Mouse (Mus musculus): ENCODE data around the gene 4933421I07Rik. TPM values are rescaled to one million over a fixed set of nuclear protein-coding genes. Genes with fewer than 3 reads are reported as not detected.

4933421I07Rik gene
- polyA plus RNA-seq (2015; fragmentation: Nextera tagmentation; extraction: Ambion mirVana), result not detected in 2 replicates

DNA sequence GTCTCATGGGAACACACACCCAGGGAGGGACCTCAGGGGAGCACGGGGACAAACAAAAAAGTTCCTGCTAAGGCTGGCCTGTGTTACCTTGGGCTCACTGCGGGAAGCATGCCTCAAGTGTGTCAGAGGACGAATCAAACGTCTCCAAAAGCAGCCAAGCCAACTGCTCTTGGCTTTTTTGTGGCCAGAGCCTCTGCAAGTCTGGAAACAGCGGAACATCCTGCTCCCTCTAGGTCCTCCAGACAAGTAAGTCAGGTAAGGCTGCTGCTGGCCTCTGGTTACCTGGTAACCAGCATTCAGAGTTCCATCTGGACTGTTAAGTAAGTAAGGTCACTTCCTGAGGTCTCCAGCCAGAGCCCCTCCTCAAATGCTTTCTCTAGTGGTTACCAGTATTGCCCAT is at the start of gene 4933421I07Rik:
4933421I07Rik (minus strand) TSS at position 271 of the 400 bp plus-strand sequence.
- Histone ChIP-seq H3K27me3 (no peaks in the 10 kb centered on the region), H3K9me3 (peaks cover 61% of the 10 kb centered on the region), H3K27ac (no peak within 1 kb of the TSS), H3K9ac (replicated peaks) (no peak within 1 kb of the TSS), H3K36me3 (no peaks in the 10 kb centered on the region), H3K4me2 (replicated peaks) (no peak within 1 kb of the TSS), H3K4me3 (replicated peaks) (no peak within 1 kb of the TSS), H3K4me1 (replicated peaks) (no peaks in the 10 kb centered on the region)
- WGBS, result 71% methylated on average over 5 of the region's 5 CpGs
- no peak for ATAC-seq

DNA sequence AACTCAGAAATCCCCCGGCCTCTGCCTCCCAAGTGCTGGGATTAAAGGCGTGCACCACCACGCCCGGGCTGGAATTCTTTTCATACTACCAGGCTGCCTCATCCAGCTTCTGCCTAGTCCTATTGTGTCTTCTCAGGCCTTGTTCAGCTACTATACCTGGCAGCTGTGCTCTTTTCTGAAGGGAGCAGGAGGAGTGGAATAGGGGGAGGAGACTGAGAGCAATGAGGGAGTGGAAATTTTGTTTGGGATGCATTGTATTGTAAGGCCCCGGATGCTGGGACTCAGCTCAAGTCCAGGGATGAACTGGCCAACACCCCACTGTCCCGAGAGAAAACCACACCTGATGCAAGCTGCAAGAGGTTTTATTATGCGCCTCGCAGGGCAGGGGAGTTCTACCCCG is 49.4 kb upstream of the 4933421I07Rik start:
- Histone ChIP-seq H3K4me2 (replicated peaks) (no peak overlapping the region), H3K4me3 (replicated peaks) (no peak overlapping the region), H3K36me3 (peaks cover 59% of the 10 kb centered on the region), H3K27me3 (no peaks in the 10 kb centered on the region), H3K9ac (replicated peaks) (no peak overlapping the region), H3K9me3 (peaks cover 46% of the 10 kb centered on the region), H3K27ac (no peak overlapping the region), H3K4me1 (replicated peaks) (no peaks in the 10 kb centered on the region)
- no peak for ATAC-seq
- 96% methylated on average over 9 of the region's 9 CpGs for WGBS

DNA sequence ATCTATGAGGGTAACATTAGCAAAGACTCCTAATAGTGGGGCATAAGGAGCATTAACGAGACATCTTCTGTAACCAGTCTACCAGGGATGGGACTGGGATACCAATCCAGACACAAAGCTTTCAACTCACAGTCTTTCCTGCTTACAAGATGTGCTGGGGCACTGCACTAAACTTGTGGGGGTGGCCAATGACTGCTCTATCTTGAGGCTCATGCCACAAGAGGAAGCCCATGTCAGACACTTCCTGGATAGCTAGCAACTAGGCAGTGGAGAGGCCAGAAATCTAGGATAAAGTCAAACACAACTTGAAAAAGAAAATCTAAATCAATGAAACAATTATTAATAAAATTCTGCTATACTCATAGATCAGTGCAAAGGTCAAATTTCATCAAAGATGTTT is 48.3 kb upstream of the 4933421I07Rik start:
- no peaks in the 10 kb centered on the region for H3K4me1 ChIP-seq (replicated peaks)
- no peak for ATAC-seq
- no peaks in the 10 kb centered on the region for H3K27me3 ChIP-seq
- H3K36me3 ChIP-seq, result peaks cover 55% of the 10 kb centered on the region
- H3K4me2 ChIP-seq (replicated peaks), result no peak overlapping the region
- 96% methylated on average over 1 of the region's 1 CpGs for WGBS
- H3K9me3 ChIP-seq, result peaks cover 46% of the 10 kb centered on the region
- no peak overlapping the region for H3K9ac ChIP-seq (replicated peaks)
- no peak overlapping the region for H3K27ac ChIP-seq
- no peak overlapping the region for H3K4me3 ChIP-seq (replicated peaks)

DNA sequence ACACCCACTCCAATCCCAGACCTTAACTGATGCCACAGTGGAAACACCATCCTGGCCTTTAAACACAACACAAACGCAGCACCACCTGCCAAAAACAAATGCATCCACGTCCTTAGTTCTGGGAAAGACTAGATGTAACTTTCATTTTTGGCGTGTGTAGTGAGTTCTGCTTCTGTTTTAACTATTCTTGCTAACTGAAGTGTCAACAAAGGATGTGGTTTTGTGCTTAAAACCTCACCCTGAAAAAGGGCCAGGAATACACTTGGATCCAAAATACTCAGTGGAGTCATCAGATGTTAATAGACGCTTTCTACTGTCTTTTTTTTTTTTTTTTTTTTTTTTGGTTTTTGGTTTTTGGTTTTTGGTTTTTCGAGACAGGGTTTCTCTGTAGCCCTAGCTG is 42.9 kb upstream of the 4933421I07Rik start:
- peaks cover 55% of the 10 kb centered on the region for H3K36me3 ChIP-seq
- WGBS, result 91% methylated on average over 5 of the region's 5 CpGs

GRCm38 (mm10) chr7:42490358-42490757 is 42.4 kb upstream of the 4933421I07Rik start:
- ATAC-seq, result no peak
- Histone ChIP-seq H3K9ac (replicated peaks) (no peak overlapping the region), H3K4me2 (replicated peaks) (no peak overlapping the region), H3K27ac (no peak overlapping the region), H3K36me3 (peaks cover 56% of the 10 kb centered on the region), H3K9me3 (peaks cover 23% of the 10 kb centered on the region), H3K27me3 (no peaks in the 10 kb centered on the region), H3K4me3 (replicated peaks) (no peak overlapping the region), H3K4me1 (replicated peaks) (no peaks in the 10 kb centered on the region)
- whole genome bisulfite sequencing, result 97% methylated on average over 4 of the region's 4 CpGs

More for the DNA sequence above, 42.9 kb upstream of the 4933421I07Rik start:
- Histone ChIP-seq H3K4me3 (replicated peaks) (no peak overlapping the region), H3K27me3 (no peaks in the 10 kb centered on the region), H3K9me3 (peaks cover 25% of the 10 kb centered on the region), H3K4me2 (replicated peaks) (no peak overlapping the region), H3K9ac (replicated peaks) (no peak overlapping the region), H3K4me1 (replicated peaks) (no peaks in the 10 kb centered on the region), H3K27ac (no peak overlapping the region)
- ATAC-seq, result no peak

DNA sequence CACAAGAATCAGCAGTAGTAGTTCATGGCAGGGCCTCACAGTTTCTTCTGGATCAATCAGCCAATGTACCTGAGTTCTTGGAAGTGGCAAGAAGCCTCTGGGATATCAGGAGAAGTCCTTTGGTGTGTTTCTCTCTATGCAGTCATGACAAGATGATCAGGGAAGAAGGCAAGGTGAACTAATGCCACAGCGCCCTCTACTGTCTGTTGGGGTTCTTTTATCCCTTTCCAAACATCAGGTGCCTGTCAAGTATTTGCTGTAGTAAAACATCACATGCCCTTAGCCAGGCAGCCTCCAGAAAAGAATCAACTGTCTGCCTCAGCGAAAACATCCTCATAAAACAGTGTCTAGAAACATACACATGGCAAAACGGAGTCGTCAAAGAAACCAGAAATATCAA is 6.7 kb upstream of the 4933421I07Rik start:
- WGBS, result 67% methylated on average over 4 of the region's 4 CpGs

DNA sequence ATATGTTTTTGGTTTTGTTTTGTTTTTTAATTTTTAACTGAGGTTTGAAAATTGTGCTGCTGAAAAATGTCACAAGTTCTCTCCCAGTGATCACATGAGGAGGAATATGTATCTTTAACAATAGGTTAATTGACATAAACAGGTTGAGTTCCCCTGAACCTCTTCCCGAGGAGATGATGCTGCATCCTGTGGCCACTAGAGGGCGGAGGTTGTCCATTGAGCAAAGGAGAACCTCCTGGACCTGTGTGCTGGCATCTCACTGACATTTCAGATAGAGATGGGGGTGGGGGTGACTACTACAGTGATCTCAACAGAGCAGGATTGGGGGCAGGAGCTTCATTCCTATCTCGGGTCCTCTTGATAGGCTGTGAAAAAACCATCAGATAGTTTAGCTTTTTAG is 2.7 kb upstream of the 4933421I07Rik start:
- Histone ChIP-seq H3K27ac (no peak overlapping the region), H3K9ac (replicated peaks) (no peak overlapping the region), H3K4me1 (replicated peaks) (no peaks in the 10 kb centered on the region), H3K4me3 (replicated peaks) (no peak overlapping the region), H3K36me3 (no peaks in the 10 kb centered on the region), H3K9me3 (peaks cover 61% of the 10 kb centered on the region), H3K27me3 (no peaks in the 10 kb centered on the region), H3K4me2 (replicated peaks) (no peak overlapping the region)
- ATAC-seq, result no peak
- 48% methylated on average over 3 of the region's 3 CpGs for WGBS

More for the DNA sequence above, 6.7 kb upstream of the 4933421I07Rik start:
- Histone ChIP-seq H3K4me3 (replicated peaks) (no peak overlapping the region), H3K36me3 (no peaks in the 10 kb centered on the region), H3K9ac (replicated peaks) (no peak overlapping the region), H3K4me2 (replicated peaks) (no peak overlapping the region), H3K9me3 (peaks cover 32% of the 10 kb centered on the region), H3K27ac (no peak overlapping the region), H3K4me1 (replicated peaks) (no peaks in the 10 kb centered on the region), H3K27me3 (no peaks in the 10 kb centered on the region)
- ATAC-seq, result no peak

DNA sequence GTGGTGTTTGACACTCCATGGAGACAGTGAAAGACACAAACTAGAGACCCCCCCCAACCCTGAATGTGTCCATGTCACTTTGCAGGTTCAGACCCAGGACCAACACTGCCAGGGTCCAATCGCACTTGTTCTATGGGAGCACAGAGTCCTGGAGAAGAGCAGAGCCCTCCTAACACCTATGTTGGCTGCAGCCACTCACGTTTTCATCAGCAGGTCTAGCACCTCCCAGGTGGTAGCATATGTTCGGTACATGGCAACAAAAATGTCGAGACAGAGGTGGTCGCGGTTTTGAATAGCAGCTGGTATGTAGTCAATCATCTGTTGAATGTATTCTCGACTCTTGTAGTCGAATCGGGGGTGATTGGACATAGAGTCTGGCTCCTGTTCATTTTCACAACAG is 568 bp downstream of the 4933421I07Rik start:
- Histone ChIP-seq H3K4me1 (replicated peaks) (no peaks in the 10 kb centered on the region), H3K27ac (no peak overlapping the region), H3K36me3 (no peaks in the 10 kb centered on the region), H3K4me3 (replicated peaks) (no peak overlapping the region), H3K9me3 (peaks cover 61% of the 10 kb centered on the region), H3K9ac (replicated peaks) (no peak overlapping the region), H3K4me2 (replicated peaks) (no peak overlapping the region), H3K27me3 (no peaks in the 10 kb centered on the region)
- WGBS, result 85% methylated on average over 9 of the region's 9 CpGs
- ATAC-seq, result no peak

Other genes starting within 250 kb of the 4933421I07Rik start
- not detected in 2 replicates for gene Vmn2r61, start 188.1 kb downstream of the 4933421I07Rik start, polyA plus RNA-seq (2015; fragmentation: Nextera tagmentation; extraction: Ambion mirVana)
- gene Zfp141, start 57.6 kb upstream of the 4933421I07Rik start, polyA plus RNA-seq (2015; fragmentation: Nextera tagmentation; extraction: Ambion mirVana), result 14.7 and 16.2 TPM in 2 replicates
- gene Gm21028, start 130.5 kb upstream of the 4933421I07Rik start, polyA plus RNA-seq (2015; fragmentation: Nextera tagmentation; extraction: Ambion mirVana), result not detected in 2 replicates
- gene Zfp977, start 144.4 kb upstream of the 4933421I07Rik start, polyA plus RNA-seq (2015; fragmentation: Nextera tagmentation; extraction: Ambion mirVana), result 1.3 and 2.1 TPM in 2 replicates
- 2.8 and 2.9 TPM in 2 replicates for gene Zfp976, start 194.5 kb upstream of the 4933421I07Rik start, polyA plus RNA-seq (2015; fragmentation: Nextera tagmentation; extraction: Ambion mirVana)
- 7.2 and 7.3 TPM in 2 replicates for gene Zfp975, start 244.6 kb upstream of the 4933421I07Rik start, polyA plus RNA-seq (2015; fragmentation: Nextera tagmentation; extraction: Ambion mirVana)